Mouse (Mus musculus): ENCODE measurements around the gene Trim42. TPM values are rescaled to one million over a fixed set of nuclear protein-coding genes. Genes with fewer than 3 reads are reported as not detected.

Gene Trim42
- not detected in 2 replicates for polyA plus RNA-seq (2012; rRNA removed)

- DNase-seq (ENCODE audit: low spot score): no peak
Observed at GRCm38 (mm10) chr9:97369591-97369990, at the start of gene Trim42. Trim42 (minus strand) TSS chr9:97369958.

- DNase-seq (ENCODE audit: low spot score): no peak
Observed at GRCm38 (mm10) chr9:97414876-97415668, 45.3 kb upstream of the Trim42 start.

GRCm38 (mm10) chr9:97408142-97408541, 38.4 kb upstream of the Trim42 start:
- no peak for DNase-seq (ENCODE audit: low spot score)

- DNase-seq (ENCODE audit: low spot score): no peak
Observed at GRCm38 (mm10) chr9:97356441-97356840, 13.3 kb downstream of the Trim42 start.

GRCm38 (mm10) chr9:97344767-97345297, 24.9 kb downstream of the Trim42 start:
- DNase-seq (ENCODE audit: low spot score): no peak

- DNase-seq (ENCODE audit: low spot score): no peak
Observed at GRCm38 (mm10) chr9:97341772-97342171, 28.0 kb downstream of the Trim42 start.

- DNase-seq (ENCODE audit: low spot score): no peak
Observed at GRCm38 (mm10) chr9:97322846-97323245, 46.9 kb downstream of the Trim42 start.

GRCm38 (mm10) chr9:97322120-97322519, 47.6 kb downstream of the Trim42 start:
- DNase-seq (ENCODE audit: low spot score): no peak

GRCm38 (mm10) chr9:97315421-97316055, 54.2 kb downstream of the Trim42 start:
- no peak for DNase-seq (ENCODE audit: low spot score)

GRCm38 (mm10) chr9:97311614-97312013, 58.1 kb downstream of the Trim42 start:
- no peak for DNase-seq (ENCODE audit: low spot score)

GRCm38 (mm10) chr9:97309509-97310053, 60.2 kb downstream of the Trim42 start:
- DNase-seq (ENCODE audit: low spot score): no peak

- DNase-seq (ENCODE audit: low spot score): no peak
Observed at GRCm38 (mm10) chr9:97307705-97308485, 61.9 kb downstream of the Trim42 start.

Data from urinary bladder, adult 2 months (tissue).